Mouse (Mus musculus): Measurements from ENCODE around the gene Ntm.

Gene Ntm

DNA sequence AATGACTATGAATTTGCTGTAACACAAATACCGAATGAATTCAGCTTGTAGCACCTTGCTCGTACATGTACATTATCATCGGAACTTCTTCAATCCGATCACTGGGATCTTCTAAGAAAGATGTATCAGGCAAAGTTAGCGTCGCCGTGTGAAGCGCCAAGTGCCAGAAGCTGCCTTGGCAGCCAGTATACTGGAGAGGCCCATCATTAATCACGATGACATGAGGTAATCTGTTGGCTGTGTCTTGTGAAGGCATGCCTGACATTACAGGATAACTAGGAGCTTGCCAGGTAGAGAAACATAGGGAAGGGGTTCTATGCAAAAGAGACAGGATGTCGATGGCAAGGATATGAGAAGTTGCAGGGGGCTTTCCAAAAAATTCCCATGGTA lies 376.6 kb downstream of the Ntm start:
- in situ Hi-C loops (cut with MboI, MseI) = loop anchor here (10.0 kb wide), 1 partner anchor 1878 kb away; the partner anchor contains the start of gene Tmem45b

DNA sequence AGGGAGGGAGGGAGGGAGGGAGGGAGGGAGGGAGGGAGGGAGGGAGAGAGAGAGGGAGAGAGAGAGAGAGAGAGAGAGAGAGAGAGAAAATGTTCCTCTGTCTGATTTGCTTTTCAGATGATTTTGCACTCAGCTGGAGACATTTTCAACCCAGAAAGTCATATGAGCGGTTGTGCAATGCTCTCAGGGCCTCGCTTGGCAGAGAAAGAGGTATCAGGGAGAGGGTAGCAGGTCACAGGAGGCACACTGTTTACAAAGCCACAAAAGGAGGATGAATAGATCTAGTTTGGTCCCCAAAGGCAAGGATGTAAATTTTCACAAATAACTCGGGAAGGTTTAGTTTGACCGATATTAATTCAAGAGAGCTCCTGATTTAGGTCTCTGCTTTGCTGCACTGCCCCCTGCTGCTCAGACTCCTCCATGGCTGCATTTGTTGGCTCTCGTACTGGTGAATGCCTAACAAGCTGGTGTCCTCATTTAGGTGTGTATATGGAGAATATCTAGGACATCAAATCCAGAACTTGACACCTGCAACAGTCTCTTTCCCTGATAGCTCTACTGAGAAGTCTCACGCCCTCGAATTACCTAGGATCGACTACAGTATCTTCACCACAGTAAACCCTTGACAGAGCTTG lies 377.1 kb downstream of the Ntm start:
- in situ Hi-C loops (cut with MboI, MseI) = loop anchor here (10.0 kb wide), 1 partner anchor 1879 kb away; the partner anchor contains the start of gene Tmem45b

- in situ Hi-C loops (cut with MboI, MseI) = no loop called here
Measured at GRCm38 (mm10) chr9:29578226-29578625, 384.7 kb downstream of the Ntm start.

DNA sequence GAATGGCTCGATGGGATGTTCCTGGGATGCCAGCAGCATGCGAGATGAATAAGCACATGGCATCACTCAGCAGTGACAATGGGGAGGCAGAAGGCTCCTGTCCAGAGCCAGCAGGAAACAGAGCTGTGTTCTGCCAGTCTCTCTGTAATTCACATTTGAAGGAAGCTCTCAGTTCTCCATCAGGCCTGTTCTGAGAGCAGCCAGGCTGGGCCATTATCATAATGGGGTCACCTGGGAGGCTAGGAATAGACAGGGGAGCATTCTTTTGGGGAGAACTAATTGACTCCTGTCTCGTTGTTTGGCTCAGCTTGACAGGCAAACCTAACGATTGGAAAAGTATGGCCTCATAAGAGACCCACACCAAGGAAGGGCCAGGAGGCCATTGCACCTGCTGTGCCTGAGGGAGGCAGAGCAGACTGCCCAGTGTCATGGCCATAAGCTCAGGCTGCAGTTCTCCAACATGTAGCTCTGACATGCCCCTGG lies 386.8 kb downstream of the Ntm start:
- in situ Hi-C loops (cut with MboI, MseI) = no loop called here

- in situ Hi-C loops (cut with MboI, MseI) = no loop called here
Measured at GRCm38 (mm10) chr9:29574548-29574947, 388.4 kb downstream of the Ntm start.

GRCm38 (mm10) chr9:29568571-29568970 lies 394.4 kb downstream of the Ntm start:
- in situ Hi-C loops (cut with MboI, MseI) = no loop called here

GRCm38 (mm10) chr9:29562419-29563071 lies 400.4 kb downstream of the Ntm start:
- in situ Hi-C loops (cut with MboI, MseI) = no loop called here

DNA sequence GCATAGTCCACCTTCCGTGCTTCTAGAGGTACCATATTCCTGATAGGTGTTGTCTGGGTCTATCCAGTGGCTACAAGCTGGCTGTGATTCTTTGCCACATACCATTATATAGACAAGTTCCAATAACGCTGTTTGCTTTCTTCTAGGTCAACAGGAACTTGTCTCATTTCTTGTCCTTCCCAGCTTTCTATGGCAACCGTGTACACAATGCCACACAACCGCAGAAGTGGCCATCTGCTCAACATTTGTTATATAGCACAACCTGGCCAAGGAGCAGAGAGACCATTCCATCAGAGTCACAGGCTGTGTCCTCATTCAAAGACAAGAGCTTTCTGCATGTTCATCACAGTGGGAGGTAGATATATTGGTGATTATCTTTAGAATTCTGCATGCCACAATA lies 404.0 kb downstream of the Ntm start:
- in situ Hi-C loops (cut with MboI, MseI) = no loop called here

DNA sequence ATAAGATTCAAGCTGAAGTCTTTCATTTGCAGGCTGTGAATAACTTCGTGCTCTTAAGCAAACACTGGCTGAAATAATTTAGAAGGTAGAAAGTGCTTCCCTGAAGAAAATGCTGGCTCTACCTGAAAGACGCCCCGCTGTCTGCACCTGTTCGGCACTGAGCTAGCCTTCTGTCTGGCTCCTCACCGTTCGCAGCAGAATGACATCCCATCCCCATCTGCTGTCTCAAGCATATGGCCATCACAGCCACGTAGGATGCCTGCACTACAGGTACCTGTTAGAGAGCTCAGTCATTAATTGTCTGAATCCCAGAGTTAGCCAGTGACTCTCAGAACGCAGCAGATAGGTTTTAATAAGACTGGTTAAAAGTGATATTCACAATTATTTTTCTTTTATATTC lies 412.4 kb downstream of the Ntm start:
- in situ Hi-C loops (cut with MboI, MseI) = no loop called here

DNA sequence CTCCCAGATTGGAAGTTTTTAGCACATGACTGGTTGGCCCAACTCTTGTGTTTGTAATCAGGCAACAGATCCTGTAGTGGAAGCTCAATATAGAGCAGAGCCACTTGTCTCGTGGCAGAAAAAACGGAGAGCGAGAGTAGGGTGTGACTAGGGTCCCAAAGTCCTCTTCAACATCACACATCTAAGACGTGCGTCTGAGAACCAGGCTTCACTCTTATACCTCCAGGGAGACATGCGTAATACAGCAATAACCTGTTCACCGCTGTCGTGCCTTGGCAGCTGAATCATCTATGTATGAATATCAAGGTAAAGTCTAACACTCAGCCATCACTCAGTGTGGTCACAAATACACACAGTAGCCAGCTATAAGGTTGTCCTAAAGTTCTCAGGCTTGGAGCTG lies 412.8 kb downstream of the Ntm start:
- in situ Hi-C loops (cut with MboI, MseI) = no loop called here

DNA sequence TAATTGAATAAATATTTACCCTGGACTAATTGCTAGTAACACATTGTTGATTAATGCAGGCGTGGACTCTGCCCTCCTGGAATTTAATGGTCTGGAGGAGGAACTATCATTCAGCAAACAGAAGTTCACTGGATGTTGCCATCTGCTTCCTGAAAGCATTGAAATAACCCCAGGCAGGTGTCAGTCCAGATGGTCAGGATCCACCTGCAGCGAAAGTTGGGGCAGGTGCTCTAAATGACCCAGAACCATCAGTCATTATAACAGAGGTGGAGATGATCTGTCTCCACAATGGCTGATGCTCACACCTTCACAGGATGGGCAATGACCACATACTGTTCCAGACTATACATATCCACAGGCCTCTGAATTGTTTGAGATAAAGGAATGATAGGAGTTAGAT lies 426.5 kb downstream of the Ntm start:
- in situ Hi-C loops (cut with MboI, MseI) = no loop called here

GRCm38 (mm10) chr9:29534773-29535172 lies 428.2 kb downstream of the Ntm start:
- in situ Hi-C loops (cut with MboI, MseI) = no loop called here

DNA sequence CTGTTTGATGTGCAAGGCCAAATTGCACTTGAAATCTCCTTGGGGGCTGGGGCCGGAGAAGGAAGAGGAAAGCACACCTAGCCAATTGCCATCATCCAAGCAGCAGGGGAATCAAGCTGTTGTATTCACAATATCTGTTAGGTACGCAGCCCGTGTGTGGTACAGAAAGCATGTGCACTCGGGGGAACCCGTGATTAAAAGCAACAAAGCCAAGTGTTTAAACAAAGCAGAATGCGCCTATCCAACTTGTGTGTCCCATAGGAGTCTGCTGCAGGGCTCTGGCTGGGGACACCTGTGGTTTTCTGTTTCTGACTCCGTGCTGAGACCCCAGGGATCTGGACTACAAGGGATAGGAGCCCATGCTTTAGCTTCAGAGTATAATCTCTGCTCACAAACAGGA lies 428.6 kb downstream of the Ntm start:
- in situ Hi-C loops (cut with MboI, MseI) = no loop called here

- in situ Hi-C loops (cut with MboI, MseI) = no loop called here
Measured at GRCm38 (mm10) chr9:29533556-29533955, 429.4 kb downstream of the Ntm start.

GRCm38 (mm10) chr9:29531147-29531917 lies 431.6 kb downstream of the Ntm start:
- in situ Hi-C loops (cut with MboI, MseI) = no loop called here

DNA sequence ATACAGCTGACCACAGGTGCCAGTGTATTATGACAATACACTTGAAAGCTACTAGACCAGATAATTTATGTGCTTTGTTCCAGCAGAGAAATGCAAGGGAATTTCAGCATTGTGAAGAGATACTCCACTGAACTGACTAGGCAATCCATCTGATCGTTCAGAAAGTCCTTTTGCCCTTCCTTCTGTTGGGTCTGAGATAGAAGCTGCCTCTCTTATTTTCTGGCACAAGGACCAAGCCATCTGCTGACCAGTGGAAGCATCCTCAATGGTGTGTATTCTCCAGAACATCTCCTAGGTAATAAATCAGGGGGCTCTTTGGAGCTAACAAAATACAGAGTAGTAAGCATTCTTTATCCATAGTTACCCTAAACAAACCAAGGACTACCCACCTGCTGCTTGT lies 438.8 kb downstream of the Ntm start:
- in situ Hi-C loops (cut with MboI, MseI) = no loop called here

GRCm38 (mm10) chr9:29523221-29523620 lies 439.7 kb downstream of the Ntm start:
- in situ Hi-C loops (cut with MboI, MseI) = no loop called here

GRCm38 (mm10) chr9:29519181-29519580 lies 443.8 kb downstream of the Ntm start:
- in situ Hi-C loops (cut with MboI, MseI) = no loop called here

GRCm38 (mm10) chr9:29516688-29517087 lies 446.3 kb downstream of the Ntm start:
- in situ Hi-C loops (cut with MboI, MseI) = no loop called here

DNA sequence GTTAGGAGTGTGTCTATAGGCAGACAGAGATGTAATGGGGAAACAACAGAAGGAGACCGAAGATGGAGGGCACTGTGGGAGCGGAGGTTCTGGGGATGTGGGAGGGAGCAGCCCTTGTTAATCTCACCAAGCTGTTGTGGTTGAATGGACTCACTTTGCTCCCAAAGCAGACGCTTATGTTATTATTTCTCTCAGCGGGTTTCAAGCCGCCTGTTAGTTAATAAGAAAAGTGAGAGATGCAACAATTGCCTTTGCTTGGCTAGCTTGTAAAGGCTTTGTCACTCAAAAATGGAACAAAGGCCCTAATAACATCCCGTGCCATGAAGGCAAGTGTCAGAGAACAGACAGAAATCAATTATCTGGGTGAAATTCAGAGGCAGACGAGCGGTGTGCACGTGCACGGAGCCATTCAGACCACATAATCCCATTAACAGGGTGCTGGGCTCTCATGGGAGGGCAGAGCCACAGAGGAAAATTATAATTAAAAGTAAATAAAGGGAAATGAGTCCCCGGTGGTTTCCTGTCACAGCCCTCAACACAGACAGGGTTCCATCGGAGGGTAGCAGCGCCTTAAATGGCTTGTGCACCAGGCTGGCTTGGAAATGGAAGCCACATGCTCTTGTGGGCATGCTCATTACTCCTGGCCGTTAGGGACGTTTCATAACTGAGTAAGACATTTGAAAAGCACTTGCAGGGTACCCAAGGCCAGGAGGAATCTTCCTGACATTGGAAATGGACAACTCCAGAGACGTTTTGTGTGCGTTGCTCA lies 448.2 kb downstream of the Ntm start:
- in situ Hi-C loops (cut with MboI, MseI) = no loop called here

DNA sequence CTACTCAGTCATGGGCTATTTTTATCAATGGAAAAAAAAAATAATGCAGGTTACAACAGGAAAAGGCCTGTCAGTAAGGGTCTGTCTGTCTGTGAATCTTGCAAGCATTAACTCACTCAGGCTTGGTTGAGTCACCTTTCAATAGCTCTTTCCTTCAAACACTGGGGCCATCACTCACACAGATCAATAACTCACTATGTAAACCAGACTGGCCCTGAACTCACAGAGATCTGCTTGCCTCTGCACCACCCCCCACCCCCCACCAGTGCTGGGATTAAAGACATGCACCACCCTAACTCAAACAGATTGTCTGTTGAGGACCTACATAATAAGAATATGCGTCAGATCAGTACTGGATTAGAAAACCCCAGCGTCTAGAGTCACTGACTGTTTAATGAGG lies 466.9 kb downstream of the Ntm start:
- in situ Hi-C loops (cut with MboI, MseI) = no loop called here

DNA sequence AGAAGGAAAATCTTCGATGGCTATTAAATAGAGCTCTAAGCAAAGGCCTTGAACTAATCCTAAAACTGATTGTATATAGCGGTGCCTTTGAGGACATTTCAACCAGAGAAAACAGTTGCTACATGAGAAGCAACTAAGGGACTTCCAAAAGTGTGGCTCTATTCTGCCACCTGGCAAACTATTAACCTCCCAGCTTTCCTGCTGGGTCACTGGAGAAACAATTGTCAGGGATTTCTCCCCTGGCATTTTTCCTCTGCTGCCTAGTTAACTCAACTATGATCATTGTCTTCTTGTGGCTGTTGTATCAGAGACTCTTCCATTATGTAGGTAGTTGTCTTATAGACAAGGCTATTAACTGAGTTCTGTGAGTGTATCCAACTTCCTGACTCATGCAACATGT lies 480.7 kb downstream of the Ntm start:
- in situ Hi-C loops (cut with MboI, MseI) = no loop called here
